Mouse (Mus musculus): Measurements from ENCODE around the gene Lin28b. TPM values are rescaled to one million over a fixed set of nuclear protein-coding genes. Genes with fewer than 3 reads are reported as not detected.

Gene Lin28b
- not detected for total RNA-seq (2018; cell fraction: chromatin; rRNA removed)
- not detected for total RNA-seq (2018; cell fraction: cytosol; rRNA removed)
- not detected for total RNA-seq (2018; cell fraction: nucleus; rRNA removed)
- polyA plus RNA-seq (2018), result not detected in 3 replicates

DNA sequence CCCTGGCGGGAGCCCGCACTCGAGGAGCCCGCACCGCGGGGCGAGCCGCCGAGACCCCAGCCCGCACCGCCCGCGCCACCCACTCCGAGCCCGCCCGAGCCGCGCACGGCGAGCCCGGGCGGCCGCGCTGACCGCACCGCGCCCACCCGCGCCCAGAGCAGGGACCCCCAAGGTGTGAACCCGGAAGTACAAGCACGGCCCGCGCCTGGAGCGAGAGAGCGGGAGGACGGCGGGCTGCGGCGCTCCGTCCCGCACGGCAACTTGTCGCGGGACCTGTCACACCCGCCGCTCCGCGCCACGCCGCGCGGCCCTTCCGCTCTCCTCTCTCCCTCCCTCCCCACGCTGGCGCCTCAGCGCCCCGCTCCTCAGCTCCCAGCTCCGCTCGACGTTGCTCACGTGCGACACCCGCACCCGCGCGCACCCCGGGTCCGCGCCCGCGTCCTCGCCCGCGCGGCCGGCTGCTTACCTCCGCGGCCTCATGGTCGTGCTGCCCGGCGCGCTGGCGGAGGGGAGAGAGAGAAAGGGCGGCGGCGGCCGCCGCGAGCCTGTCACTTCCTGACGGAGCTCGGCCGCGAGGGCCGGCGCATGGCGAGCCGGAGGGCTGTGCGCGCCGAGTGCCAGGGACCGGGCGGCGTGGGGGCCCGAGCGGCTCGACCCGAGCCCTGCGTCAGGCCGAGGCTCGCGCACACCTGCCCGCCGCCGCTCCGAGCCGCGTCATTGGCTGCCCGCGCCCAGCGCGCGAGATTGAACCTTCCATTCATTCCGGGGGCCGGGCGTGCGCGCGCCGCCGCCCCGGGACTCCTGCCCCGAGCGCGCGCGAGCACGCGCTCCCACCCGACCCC, at the start of gene Lin28b:
TSS of gene Lin28b (minus strand) at position 635 of the 842 bp plus-strand sequence.
- no peak within 1 kb of the TSS for H3K27ac ChIP-seq
- H3K79me2 ChIP-seq (ENCODE audit: inconsistent target), result no peaks in the 10 kb centered on the region
- H3K4me3 ChIP-seq (ENCODE audit: inconsistent target), result no peak within 1 kb of the TSS
- 2% methylated on average over 96 of the region's 139 CpGs for WGBS (ENCODE audit: missing documents)
- H3K36me3 ChIP-seq (ENCODE audit: inconsistent target), result no peaks in the 10 kb centered on the region

GRCm38 (mm10) chr10:45511764-45512163, 25.6 kb upstream of the Lin28b start:
- Histone ChIP-seq H3K36me3 (ENCODE audit: inconsistent target) (no peaks in the 10 kb centered on the region), H3K4me3 (ENCODE audit: inconsistent target) (no peak overlapping the region), H3K27ac (no peak overlapping the region), H3K79me2 (ENCODE audit: inconsistent target) (no peaks in the 10 kb centered on the region)
- 67% methylated on average over 2 of the region's 2 CpGs for whole genome bisulfite sequencing (ENCODE audit: missing documents)

DNA sequence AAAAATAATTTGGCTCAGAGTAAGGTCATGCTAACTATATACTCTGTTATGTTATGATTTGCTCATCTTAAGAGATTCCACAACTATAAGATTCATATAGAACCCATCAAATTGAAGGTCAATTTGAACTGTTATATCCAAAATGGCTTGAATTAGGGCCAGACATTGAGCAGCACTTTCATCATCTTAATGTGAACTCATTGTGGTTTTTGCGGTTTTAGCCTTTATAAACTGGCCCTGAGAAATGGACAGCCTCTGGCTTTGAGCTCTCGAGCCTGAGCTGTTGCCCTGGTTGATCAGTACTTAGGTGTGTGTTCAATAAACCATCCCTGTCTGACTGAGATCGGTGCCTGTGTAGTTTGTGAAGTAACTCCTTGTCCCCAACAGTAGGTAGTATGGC, 24.5 kb upstream of the Lin28b start:
- Histone ChIP-seq H3K79me2 (ENCODE audit: inconsistent target) (no peaks in the 10 kb centered on the region), H3K36me3 (ENCODE audit: inconsistent target) (no peaks in the 10 kb centered on the region), H3K27ac (no peak overlapping the region), H3K4me3 (ENCODE audit: inconsistent target) (no peak overlapping the region)
- WGBS (ENCODE audit: missing documents), result 82% methylated on average over 3 of the region's 3 CpGs

GRCm38 (mm10) chr10:45500259-45500658, 14.1 kb upstream of the Lin28b start:
- WGBS (ENCODE audit: missing documents), result 67% methylated on average over 1 of the region's 1 CpGs
- no peak overlapping the region for H3K4me3 ChIP-seq (ENCODE audit: inconsistent target)

DNA sequence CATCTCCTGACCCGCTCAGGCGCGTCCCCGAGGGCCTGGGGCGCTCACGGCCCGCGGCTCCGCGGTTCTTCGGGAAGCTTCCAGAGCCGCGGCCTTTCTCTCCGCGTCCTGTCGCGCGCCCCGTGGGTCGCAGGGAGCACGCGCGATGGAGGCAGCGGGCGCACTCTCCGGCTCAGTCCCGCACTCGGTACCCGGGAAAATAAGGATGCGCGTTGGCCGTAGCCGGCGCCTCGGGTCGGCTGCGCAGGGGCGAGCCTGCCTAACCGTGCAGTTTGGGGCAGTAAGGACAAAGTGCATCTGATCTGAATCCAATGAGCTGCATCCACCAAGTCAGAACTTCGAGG, 380 bp upstream of the Lin28b start:
- no peak overlapping the region for H3K4me3 ChIP-seq (ENCODE audit: inconsistent target)

More at GRCm38 (mm10) chr10:45500259-45500658, 14.1 kb upstream of the Lin28b start:
- Histone ChIP-seq H3K36me3 (ENCODE audit: inconsistent target) (no peaks in the 10 kb centered on the region), H3K27ac (no peak overlapping the region), H3K79me2 (ENCODE audit: inconsistent target) (no peaks in the 10 kb centered on the region)

GRCm38 (mm10) chr10:45485226-45485760, 902 bp downstream of the Lin28b start:
- H3K4me3 ChIP-seq (ENCODE audit: inconsistent target), result no peak overlapping the region
- H3K36me3 ChIP-seq (ENCODE audit: inconsistent target), result no peaks in the 10 kb centered on the region
- no peak overlapping the region for H3K27ac ChIP-seq
- H3K79me2 ChIP-seq (ENCODE audit: inconsistent target), result no peaks in the 10 kb centered on the region
- WGBS (ENCODE audit: missing documents), result 5% methylated on average over 30 of the region's 32 CpGs

More for the DNA sequence above, 380 bp upstream of the Lin28b start:
- Histone ChIP-seq H3K27ac (no peak overlapping the region), H3K36me3 (ENCODE audit: inconsistent target) (no peaks in the 10 kb centered on the region), H3K79me2 (ENCODE audit: inconsistent target) (no peaks in the 10 kb centered on the region)
- WGBS (ENCODE audit: missing documents), result 1% methylated on average over 31 of the region's 40 CpGs

- Histone ChIP-seq H3K27ac (no peak overlapping the region), H3K36me3 (ENCODE audit: inconsistent target) (no peaks in the 10 kb centered on the region), H3K79me2 (ENCODE audit: inconsistent target) (no peaks in the 10 kb centered on the region), H3K4me3 (ENCODE audit: inconsistent target) (no peak overlapping the region)
- WGBS (ENCODE audit: missing documents), result 63% methylated on average over 2 of the region's 2 CpGs
These were observed 3.0 kb downstream of the Lin28b start for GRCm38 (mm10) chr10:45483210-45483609.

DNA sequence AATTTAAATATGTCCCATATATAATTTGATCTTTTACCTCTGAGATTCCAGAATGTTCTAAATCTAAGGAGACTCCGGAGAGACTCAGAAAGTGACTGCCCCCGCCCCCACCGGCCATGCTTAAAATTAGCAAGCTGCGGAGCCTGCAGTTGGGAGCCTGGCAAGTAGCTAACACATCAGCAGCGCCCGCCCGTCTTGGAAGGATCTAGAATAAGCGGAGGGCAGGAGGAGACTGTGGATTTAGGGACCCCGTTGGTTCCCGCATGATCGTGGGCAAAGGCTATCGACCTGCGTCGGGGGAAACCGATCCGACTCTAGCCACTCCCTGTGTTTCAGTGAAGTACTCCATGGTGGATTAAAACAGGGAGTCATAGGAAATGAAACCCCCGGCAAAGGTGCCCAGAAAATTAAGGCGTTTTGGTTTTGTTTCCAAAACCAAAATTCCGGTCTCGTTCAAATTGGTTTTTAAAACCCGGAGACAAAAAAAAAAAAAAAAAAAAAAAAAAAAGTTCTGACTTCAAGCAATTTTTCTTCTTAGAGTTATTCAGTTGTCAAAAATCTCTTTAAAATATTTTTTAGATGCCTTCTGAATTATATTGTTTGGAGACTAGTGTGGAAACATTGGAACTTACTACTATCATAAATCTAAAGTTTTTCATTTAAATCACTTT, 12.4 kb downstream of the Lin28b start:
- no peak overlapping the region for H3K4me3 ChIP-seq (ENCODE audit: inconsistent target)

DNA sequence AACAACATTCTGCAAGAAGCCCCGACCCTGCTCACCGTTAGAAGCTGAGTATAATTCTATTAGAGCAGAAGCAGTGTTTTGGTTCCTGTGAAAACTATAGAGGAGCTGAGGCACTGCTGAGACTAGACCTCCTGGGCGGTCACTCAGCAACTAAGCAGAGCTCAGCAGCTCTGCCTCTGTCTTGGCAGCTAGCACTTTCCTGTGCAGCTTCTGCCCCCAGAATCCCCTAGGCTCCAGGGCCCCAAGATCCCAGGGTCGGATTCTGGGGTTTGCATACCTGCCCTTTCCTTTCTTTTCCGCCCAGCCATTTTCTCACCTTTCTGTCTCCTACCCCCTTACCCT, 13.1 kb downstream of the Lin28b start:
- Histone ChIP-seq H3K79me2 (ENCODE audit: inconsistent target) (no peaks in the 10 kb centered on the region), H3K27ac (no peak overlapping the region), H3K4me3 (ENCODE audit: inconsistent target) (no peak overlapping the region), H3K36me3 (ENCODE audit: inconsistent target) (no peaks in the 10 kb centered on the region)
- WGBS (ENCODE audit: missing documents), result 34% methylated on average over 5 of the region's 5 CpGs

More for the DNA sequence above, 12.4 kb downstream of the Lin28b start:
- Histone ChIP-seq H3K27ac (no peak overlapping the region), H3K36me3 (ENCODE audit: inconsistent target) (no peaks in the 10 kb centered on the region), H3K79me2 (ENCODE audit: inconsistent target) (no peaks in the 10 kb centered on the region)
- 4% methylated on average over 21 of the region's 21 CpGs for WGBS (ENCODE audit: missing documents)

- 19% methylated on average over 6 of the region's 6 CpGs for WGBS (ENCODE audit: missing documents)
- H3K79me2 ChIP-seq (ENCODE audit: inconsistent target), result no peaks in the 10 kb centered on the region
- no peak overlapping the region for H3K4me3 ChIP-seq (ENCODE audit: inconsistent target)
- H3K36me3 ChIP-seq (ENCODE audit: inconsistent target), result no peaks in the 10 kb centered on the region
- no peak overlapping the region for H3K27ac ChIP-seq
These were observed 13.6 kb downstream of the Lin28b start for GRCm38 (mm10) chr10:45472431-45473142.

DNA sequence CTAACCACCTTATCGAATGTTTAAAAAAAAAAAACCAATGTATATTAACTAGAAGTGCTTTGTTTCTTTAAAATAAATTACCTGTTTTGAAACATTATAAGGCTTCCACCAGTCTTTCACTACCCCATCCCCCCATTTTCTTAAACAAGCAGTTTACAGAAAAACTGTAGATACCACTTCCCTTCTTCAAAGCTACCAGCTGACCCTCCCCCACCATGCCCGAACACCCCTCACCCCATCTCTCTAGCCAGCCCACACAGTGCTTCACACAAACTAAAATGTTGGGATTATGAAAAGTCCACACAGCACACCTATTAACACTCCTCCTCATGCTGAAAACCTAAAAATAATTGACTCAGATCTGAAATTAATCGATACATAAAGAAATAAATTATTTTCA, 14.9 kb downstream of the Lin28b start:
- no peak overlapping the region for H3K27ac ChIP-seq
- no peaks in the 10 kb centered on the region for H3K36me3 ChIP-seq (ENCODE audit: inconsistent target)
- H3K79me2 ChIP-seq (ENCODE audit: inconsistent target), result no peaks in the 10 kb centered on the region
- 37% methylated on average over 3 of the region's 3 CpGs for WGBS (ENCODE audit: missing documents)
- no peak overlapping the region for H3K4me3 ChIP-seq (ENCODE audit: inconsistent target)

GRCm38 (mm10) chr10:45470079-45470739, 16.0 kb downstream of the Lin28b start:
- Histone ChIP-seq H3K27ac (no peak overlapping the region), H3K4me3 (ENCODE audit: inconsistent target) (no peak overlapping the region)
- WGBS (ENCODE audit: missing documents), result 4% methylated on average over 13 of the region's 13 CpGs

GRCm38 (mm10) chr10:45469027-45469996, 16.9 kb downstream of the Lin28b start:
- 2% methylated on average over 21 of the region's 21 CpGs for WGBS (ENCODE audit: missing documents)
- Histone ChIP-seq H3K27ac (no peak overlapping the region), H3K4me3 (ENCODE audit: inconsistent target) (no peak overlapping the region), H3K79me2 (ENCODE audit: inconsistent target) (no peaks in the 10 kb centered on the region), H3K36me3 (ENCODE audit: inconsistent target) (no peaks in the 10 kb centered on the region)

More at GRCm38 (mm10) chr10:45470079-45470739, 16.0 kb downstream of the Lin28b start:
- no peaks in the 10 kb centered on the region for H3K36me3 ChIP-seq (ENCODE audit: inconsistent target)
- no peaks in the 10 kb centered on the region for H3K79me2 ChIP-seq (ENCODE audit: inconsistent target)
